Mouse (Mus musculus) olfactory bulb, adult 2 months (tissue): ENCODE results near the gene Hoxc6.

Experiments used
- CTCF ChIP-seq: fragments of 200-500 bp; IDR thresholded peaks from 2 replicates; pipeline ENCODE4 v1.5.1; 2012; ENCODE audit warnings: low read depth, mild to moderate bottlenecking, low read length, moderate library complexity; ENCODE audit not compliant: insufficient read depth
- POLR2A ChIP-seq: fragments of 200-500 bp; IDR thresholded peaks from 2 replicates; pipeline ENCODE4 v1.6.1; 2012; ENCODE audit warnings: mild to moderate bottlenecking, low read depth, low read length, moderate library complexity; ENCODE audit not compliant: insufficient read depth

GRCm38 (mm10) chr15:103034807-103035547 lies 36.9 kb downstream of the Hoxc6 start:
- TF ChIP-seq POLR2A (no peak), CTCF (no peak)
